Mouse (Mus musculus) heart, postnatal 0 days (tissue): ENCODE data around the gene Pmm1. TPM values are rescaled to one million over a fixed set of nuclear protein-coding genes. Genes with fewer than 3 reads are reported as not detected.

Experiments
- ATAC-seq: fragments of 200-750 bp; cut with Nextera tagmentation; 2 replicates; pipeline ENCODE4 v1.8.0; 2017; ENCODE audit warnings: low read depth, moderate number of reproducible peaks, moderate library complexity; ENCODE audit not compliant: insufficient read depth
- DNase-seq: peaks from one replicate; pipeline ENCODE4 v3.0.0-alpha.2; 2016; ENCODE audit warnings: low spot score
- H3K27ac ChIP-seq: fragments of 300-500 bp; sonication (generic); 2 replicates; pipeline ENCODE4 v1.5.1; 2014; ENCODE audit warnings: low read depth, mild to moderate bottlenecking
- H3K27me3 ChIP-seq: fragments of 300-500 bp; sonication (generic); 2 replicates; pipeline ENCODE4 v1.6.1; 2014; ENCODE audit warnings: low read length, mixed read lengths; ENCODE audit not compliant: control insufficient read depth, insufficient read depth
- H3K36me3 ChIP-seq: fragments of 300-500 bp; sonication (generic); replicated peaks from 2 replicates; pipeline ENCODE4 v1.6.1; 2014; ENCODE audit warnings: low read length, mixed read lengths; ENCODE audit not compliant: control insufficient read depth, insufficient read depth
- H3K4me1 ChIP-seq: fragments of 300-500 bp; sonication (generic); 2 replicates; pipeline ENCODE4 v1.6.1; 2014; ENCODE audit warnings: antibody characterized with exemption; ENCODE audit not compliant: control insufficient read depth, insufficient read depth
- H3K4me2 ChIP-seq: fragments of 300-500 bp; sonication (generic); 2 replicates; pipeline ENCODE4 v1.6.1; 2014; ENCODE audit warnings: low read depth, mild to moderate bottlenecking, low read length, moderate library complexity
- H3K4me3 ChIP-seq: fragments of 300-500 bp; sonication (generic); 2 replicates; pipeline ENCODE4 v1.5.1; 2014; ENCODE audit warnings: low read depth, low read length
- H3K9ac ChIP-seq: fragments of 300-500 bp; sonication (generic); replicated peaks from 2 replicates; pipeline ENCODE4 v1.6.1; 2014; ENCODE audit warnings: low read depth, low read length, mixed read lengths
- H3K9me3 ChIP-seq: fragments of 300-500 bp; sonication (generic); replicated peaks from 2 replicates; pipeline ENCODE4 v1.6.1; 2016; ENCODE audit warnings: low read length; ENCODE audit not compliant: control insufficient read depth
- CTCF ChIP-seq: IDR thresholded peaks from 2 replicates; pipeline ENCODE4 v1.5.1; 2016; ENCODE audit warnings: antibody characterized with exemption, control low read depth, low read depth
- EP300 ChIP-seq: IDR thresholded peaks from 2 replicates; pipeline ENCODE4 v1.6.1; 2016; ENCODE audit warnings: antibody characterized with exemption, low read depth
- WGBS: fragments of 180-500 bp; shearing (Covaris S2); extraction: QIAGEN DNeasy Blood & Tissue Kit; methylation state at CpG from one replicate; pipeline ENCODE4 v1.1.7; 2014; 5-methylcytosine and 5-hydroxymethylcytosine counted together
- polyA plus RNA-seq: library from polyadenylated mRNA; unstranded; fragments of >200 nt; fragmentation: Nextera tagmentation; extraction: Ambion mirVana; gene quantifications from 2 replicates; pipeline ENCODE4 v1.2.1, GENCODE M21; 2015
- total RNA-seq: library from RNA; depleted of rRNA; stranded (reverse); fragments of >200 nt; gene quantifications from 2 replicates; pipeline ENCODE4 v1.2.3, GENCODE M21; 2014; ENCODE audit warnings: low replicate concordance

The Pmm1 gene
- total and polyA plus RNA-seq, 2 experiments from 2014 or later: 17.8 to 27.0 TPM

DNA sequence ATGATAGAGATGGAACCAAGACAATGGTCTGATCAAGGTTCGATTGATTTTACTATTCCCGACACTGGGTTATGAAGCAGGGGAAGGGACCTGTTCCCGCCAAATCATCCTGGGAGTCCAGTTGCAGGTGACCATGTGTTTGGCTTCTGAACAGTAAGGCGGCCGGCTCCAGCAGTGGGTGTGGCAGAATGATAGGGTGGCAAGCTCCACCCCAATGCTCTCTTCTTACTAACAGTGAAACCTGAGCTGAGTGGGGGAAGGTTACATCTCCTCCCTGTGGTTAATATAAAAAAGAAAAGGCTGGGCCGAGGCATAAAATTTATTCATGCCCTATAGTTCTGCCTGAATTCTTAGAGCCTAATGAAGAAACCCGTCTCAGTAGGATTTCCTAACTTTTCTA, 8.4 kb upstream of the Pmm1 start:
- Histone ChIP-seq H3K27me3 (no peaks in the 10 kb centered on the region), H3K9ac (no peak overlapping the region), H3K4me2 (no peak overlapping the region), H3K4me3 (no peak overlapping the region), H3K27ac (no peak overlapping the region), H3K9me3 (0 out of 2 replicates have a peak, but pooled peaks cover 3% of the 10 kb centered on the region), H3K4me1 (no peaks in the 10 kb centered on the region), H3K36me3 (no peaks in the 10 kb centered on the region)
- no peak for ATAC-seq
- no peak for TF ChIP-seq EP300
- no peak for TF ChIP-seq CTCF
- DNase-seq: no peak
- WGBS: 62% methylated on average over 7 of the region's 7 CpGs

DNA sequence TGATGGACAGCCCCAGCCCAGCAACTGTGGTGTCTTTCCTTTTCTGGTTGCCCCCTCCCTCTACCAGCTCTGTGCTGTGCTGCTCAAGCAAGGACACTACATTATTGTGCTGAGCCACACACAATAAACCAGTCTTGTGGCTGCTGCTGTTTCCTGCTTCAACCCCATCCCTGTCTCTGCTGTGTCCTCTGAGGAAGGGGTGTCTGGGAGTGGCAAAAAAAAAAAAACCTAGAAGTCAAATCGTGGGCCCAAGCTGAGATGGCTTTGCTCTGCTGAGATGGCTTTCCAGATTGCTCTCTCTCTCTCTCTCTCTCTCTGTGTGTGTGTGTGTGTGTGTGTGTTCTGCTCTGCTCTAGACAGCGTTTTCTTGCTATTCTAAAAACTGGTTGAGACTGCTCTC, 7.7 kb upstream of the Pmm1 start:
- Histone ChIP-seq H3K27ac (no peak overlapping the region), H3K27me3 (no peaks in the 10 kb centered on the region), H3K36me3 (no peaks in the 10 kb centered on the region), H3K4me3 (no peak overlapping the region), H3K9ac (no peak overlapping the region), H3K9me3 (0 out of 2 replicates have a peak, but pooled peaks cover 3% of the 10 kb centered on the region), H3K4me1 (no peaks in the 10 kb centered on the region), H3K4me2 (no peak overlapping the region)
- DNase-seq (no peak), ATAC-seq (no peak)
- TF ChIP-seq EP300: no peak
- TF ChIP-seq CTCF: no peak
- WGBS: 57% methylated on average over 2 of the region's 2 CpGs

DNA sequence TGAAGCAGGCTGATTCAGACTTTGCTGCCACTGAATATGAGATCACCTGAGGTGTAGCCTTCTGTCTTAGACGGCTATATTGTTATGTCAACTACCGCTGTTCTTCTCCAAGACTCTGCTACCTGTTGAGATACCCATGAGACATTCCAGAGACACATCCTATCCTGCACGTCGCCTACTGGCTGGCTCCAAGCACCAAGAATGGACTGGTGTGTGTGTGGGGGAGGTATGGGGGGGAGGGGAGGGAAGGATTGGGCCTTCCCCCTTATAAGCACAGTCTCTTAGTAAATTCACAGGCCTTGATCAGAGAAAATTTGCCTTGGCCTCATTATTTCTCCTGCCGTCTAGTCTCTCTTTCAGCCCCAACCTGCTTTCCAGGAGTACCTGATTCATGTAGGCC, 7.1 kb upstream of the Pmm1 start:
- Histone ChIP-seq H3K9ac (no peak overlapping the region), H3K36me3 (no peaks in the 10 kb centered on the region), H3K27me3 (no peaks in the 10 kb centered on the region), H3K4me2 (no peak overlapping the region), H3K27ac (no peak overlapping the region), H3K9me3 (0 out of 2 replicates have a peak, but pooled peaks cover 3% of the 10 kb centered on the region), H3K4me1 (no peaks in the 10 kb centered on the region), H3K4me3 (no peak overlapping the region)
- 73% methylated on average over 5 of the region's 5 CpGs for WGBS
- DNase-seq: no peak
- TF ChIP-seq EP300 (no peak), CTCF (no peak)
- no peak for ATAC-seq

DNA sequence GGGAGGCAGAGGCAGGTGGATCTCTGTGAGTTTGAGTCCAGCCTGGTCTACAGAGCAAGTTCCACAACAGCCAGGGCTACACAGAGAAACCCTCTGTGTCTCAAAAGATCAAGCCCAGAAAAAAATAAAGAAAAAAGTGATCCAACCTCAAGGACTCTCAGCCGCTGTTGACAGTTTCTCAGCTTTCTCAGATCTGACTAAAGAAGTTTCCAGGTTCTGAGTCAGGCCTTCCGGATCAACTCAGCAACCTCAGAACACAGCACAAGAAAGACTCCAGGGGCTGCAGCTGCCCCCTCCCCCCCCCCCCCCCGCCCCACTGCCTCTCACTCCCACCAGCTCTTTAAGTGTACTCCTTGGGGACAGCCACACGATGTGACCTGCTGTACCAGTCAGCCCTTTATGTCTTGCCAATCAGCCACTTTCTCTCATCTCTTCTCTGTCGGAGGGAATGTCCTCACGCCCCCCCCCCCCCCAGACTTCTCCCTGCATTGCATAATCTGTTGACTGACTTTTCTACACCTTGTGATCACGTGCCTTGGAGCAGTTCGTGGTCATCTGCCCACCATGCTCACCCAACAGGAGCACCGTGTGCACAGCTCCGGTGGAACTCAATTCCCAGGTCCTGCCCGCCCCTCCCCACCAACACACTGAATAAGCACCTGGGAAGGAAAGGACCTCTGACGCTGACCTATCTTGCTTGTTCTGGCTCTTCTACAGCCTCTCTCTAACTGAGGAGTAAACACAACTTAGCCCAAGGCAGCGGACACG, 5.5 kb upstream of the Pmm1 start:
- ATAC-seq (no peak), DNase-seq (no peak)
- H3K9me3 ChIP-seq: no peaks in the 10 kb centered on the region
- no peak for TF ChIP-seq EP300
- TF ChIP-seq CTCF: no peak
- H3K4me1 ChIP-seq: no peaks in the 10 kb centered on the region
- H3K4me3 ChIP-seq: no peak overlapping the region
- H3K9ac ChIP-seq: no peak overlapping the region
- no peak overlapping the region for H3K27ac ChIP-seq
- no peaks in the 10 kb centered on the region for H3K36me3 ChIP-seq
- no peak overlapping the region for H3K4me2 ChIP-seq
- no peaks in the 10 kb centered on the region for H3K27me3 ChIP-seq
- WGBS: 73% methylated on average over 11 of the region's 14 CpGs

DNA sequence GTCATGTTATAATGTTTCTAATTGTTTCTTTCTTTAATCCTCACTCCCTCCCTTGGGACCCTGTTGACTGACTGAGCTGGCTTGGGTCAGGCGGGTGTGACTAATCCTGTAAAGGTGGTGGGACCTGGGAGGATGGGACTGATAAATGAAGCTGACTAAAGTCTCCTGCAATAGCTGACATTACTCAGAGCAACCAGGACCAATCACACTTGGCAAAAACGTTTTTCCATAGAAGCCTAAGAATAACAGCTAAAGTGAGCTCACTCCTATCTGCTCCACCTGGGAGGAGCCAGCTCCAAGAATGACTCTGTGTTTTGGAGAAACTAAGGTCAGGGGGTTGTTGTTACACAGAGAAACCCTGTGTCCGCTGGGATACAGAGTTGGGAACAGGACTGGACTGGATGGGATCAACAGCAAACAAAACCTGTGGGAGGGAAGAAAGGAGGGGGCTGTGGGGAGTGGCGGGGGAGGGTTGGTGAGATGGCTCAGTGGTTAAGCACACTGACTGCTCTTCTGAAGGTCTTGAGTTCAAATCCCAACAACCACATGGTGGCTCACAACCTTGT, 4.3 kb upstream of the Pmm1 start:
- DNase-seq: no peak
- TF ChIP-seq EP300 (no peak), CTCF (no peak)
- 50% methylated on average over 4 of the region's 4 CpGs for WGBS
- no peaks in the 10 kb centered on the region for H3K36me3 ChIP-seq
- H3K27me3 ChIP-seq: no peaks in the 10 kb centered on the region
- no peak overlapping the region for H3K4me3 ChIP-seq
- H3K4me2 ChIP-seq: no peak overlapping the region
- 0 out of 2 replicates have a peak, but pooled peaks cover 4% of the 10 kb centered on the region for H3K4me1 ChIP-seq
- H3K27ac ChIP-seq: no peak overlapping the region
- no peak for ATAC-seq
- no peaks in the 10 kb centered on the region for H3K9me3 ChIP-seq
- H3K9ac ChIP-seq: no peak overlapping the region
